ENCODE assay signal across 18 mouse cellular contexts in genomic region chr8:128441407-128441806, GRCm38 (mm10).
DNase-seq lines count a peak whose midpoint lies in the region; ATAC-seq and TF ChIP-seq lines count a peak whose summit lies in the region.
"Had no signal": no experiment of that assay in that cellular context is flagged by ENCODE, and none has a peak within 500 bp of the region (broad histone marks: within the 10 kb centered on the region; RNA-seq: fewer than 3 reads in every experiment).

No protein-coding gene starts in this region.

- ATAC-seq in limb, embryonic 13.5 days (ENCODE audit: low FRiP score, low read depth), result peak; percentile 80
- ATAC-seq in limb, embryonic 14.5 days (ENCODE audit: low FRiP score, low read depth), result peak; percentile 59; the same call in 1 of the 2 replicates
- ATAC-seq: forebrain, embryonic 13.5 days; forebrain, embryonic 15.5 days; forebrain, postnatal 0 days had no signal

- H3K4me3 ChIP-seq in limb, embryonic 13.5 days, result no peak overlapping the region
- H3K4me3 ChIP-seq in limb, embryonic 10.5 days, result no peak overlapping the region
- no peak overlapping the region for H3K4me3 ChIP-seq in limb, embryonic 14.5 days (replicated peaks; ENCODE audit: low read length)
- H3K4me3 ChIP-seq: embryonic facial prominence, embryonic 12.5 days; forebrain, embryonic 13.5 days; forebrain, embryonic 15.5 days had no signal

- intact Hi-C loops in heart, postnatal 10 days (cut with DNase I), result no loop called here

- H3K9me3 ChIP-seq in limb, embryonic 13.5 days, result no peaks in the 10 kb centered on the region
- no peaks in the 10 kb centered on the region for H3K9me3 ChIP-seq in limb, embryonic 10.5 days (replicated peaks)
- no peaks in the 10 kb centered on the region for H3K9me3 ChIP-seq in limb, embryonic 14.5 days (ENCODE audit: control insufficient read depth, low read length)
- H3K9me3 ChIP-seq: embryonic facial prominence, embryonic 12.5 days; forebrain, embryonic 13.5 days; forebrain, embryonic 15.5 days had no signal

- TF ChIP-seq POLR2A in limb, embryonic 14.5 days (IDR thresholded peaks at IDR 0.05; ENCODE audit: borderline replicate concordance, extremely low read depth, insufficient read depth, insufficient read length), result no peak

- WGBS in limb, embryonic 13.5 days, result 11% methylated on average over 1 of the region's 1 CpGs
- 71% methylated on average over 1 of the region's 1 CpGs for WGBS in limb, embryonic 10.5 days
- 33% methylated on average over 1 of the region's 1 CpGs for WGBS in limb, embryonic 14.5 days

- peaks cover 21% of the 10 kb centered on the region for H3K27me3 ChIP-seq in limb, embryonic 13.5 days
- no peaks in the 10 kb centered on the region for H3K27me3 ChIP-seq in limb, embryonic 10.5 days (ENCODE audit: low read depth, poor library complexity, severe bottlenecking)
- no peaks in the 10 kb centered on the region for H3K27me3 ChIP-seq in limb, embryonic 14.5 days (ENCODE audit: control insufficient read depth, insufficient read depth, low read length)
- H3K27me3 ChIP-seq: embryonic facial prominence, embryonic 12.5 days; forebrain, embryonic 13.5 days; forebrain, embryonic 15.5 days had no signal

- DNase-seq in heart, adult 11 months, result peak; percentile 33
- DNase-seq in heart, postnatal 10 days, result no peak
- DNase-seq in limb, embryonic 10.5 days (ENCODE audit: low spot score), result no peak
- DNase-seq in limb, embryonic 14.5 days (ENCODE audit: low spot score), result peak; percentile 45
- no peak for DNase-seq in cerebellum, postnatal 14 days
- DNase-seq: adrenal gland, adult 2 months; adrenal gland, postnatal 10 days; adrenal gland, postnatal 25 days; cerebellum, adult 11 months; cerebellum, adult 18-20 months; cerebellum, adult 8-10 months; cerebellum, adult 9-11 months; cerebellum, postnatal 25 days; forebrain, postnatal 0 days had no signal

- H3K36me3 ChIP-seq in limb, embryonic 13.5 days, result peaks cover 3% of the 10 kb centered on the region; the same call in 1 of the 2 replicates
- peaks cover 34% of the 10 kb centered on the region for H3K36me3 ChIP-seq in limb, embryonic 10.5 days
- H3K36me3 ChIP-seq in limb, embryonic 14.5 days (ENCODE audit: control insufficient read depth, insufficient read depth, low read length), result no peaks in the 10 kb centered on the region; the same call in 1 of the 2 replicates
- H3K36me3 ChIP-seq: embryonic facial prominence, embryonic 12.5 days had no signal

- peaks cover 37% of the 10 kb centered on the region for H3K4me1 ChIP-seq in limb, embryonic 13.5 days
- H3K4me1 ChIP-seq in limb, embryonic 10.5 days, result peaks cover 32% of the 10 kb centered on the region
- peaks cover 13% of the 10 kb centered on the region for H3K4me1 ChIP-seq in limb, embryonic 14.5 days (ENCODE audit: control insufficient read depth, insufficient read depth, low read length)

- no peak overlapping the region for H3K27ac ChIP-seq in limb, embryonic 13.5 days
- no peak overlapping the region for H3K27ac ChIP-seq in limb, embryonic 10.5 days
- H3K27ac ChIP-seq in limb, embryonic 14.5 days (replicated peaks; ENCODE audit: low read depth, low read length), result no peak overlapping the region
- H3K27ac ChIP-seq: embryonic facial prominence, embryonic 12.5 days; forebrain, embryonic 13.5 days; forebrain, embryonic 15.5 days had no signal

- no peak overlapping the region for H3K4me2 ChIP-seq in limb, embryonic 13.5 days (replicated peaks)
- no peak overlapping the region for H3K4me2 ChIP-seq in limb, embryonic 14.5 days (replicated peaks; ENCODE audit: low read depth, low read length, severe bottlenecking)
- H3K4me2 ChIP-seq: embryonic facial prominence, embryonic 12.5 days; forebrain, embryonic 13.5 days; forebrain, embryonic 15.5 days had no signal

- no peak overlapping the region for H3K9ac ChIP-seq in limb, embryonic 13.5 days
- H3K9ac ChIP-seq in limb, embryonic 14.5 days (ENCODE audit: low read depth, low read length, severe bottlenecking), result no peak overlapping the region
- H3K9ac ChIP-seq: embryonic facial prominence, embryonic 12.5 days; forebrain, embryonic 13.5 days; forebrain, embryonic 15.5 days; forebrain, postnatal 0 days had no signal

Comparison
In these comparisons a context has a peak if more than half of its experiments do, and no peak if none do; other contexts are left out.
1. DNase-seq: peak in heart, adult 11 months (single experiment) and limb, embryonic 14.5 days (single experiment); none in heart, postnatal 10 days (0 of 2), limb, embryonic 10.5 days (single experiment) and cerebellum, postnatal 14 days (0 of 2).